Mouse (Mus musculus) thymus, adult 2 months (tissue): ENCODE results near the gene Rngtt.

ENCODE experiments used
- CTCF ChIP-seq: fragments of 200-500 bp; IDR thresholded peaks from 2 replicates; pipeline ENCODE4 v1.5.1; 2012; ENCODE audit warnings: mild to moderate bottlenecking, control low read depth, low read length, moderate library complexity, borderline replicate concordance; ENCODE audit not compliant: control insufficient read depth, poor library complexity, insufficient read depth; ENCODE audit errors: extremely low read depth
- POLR2A ChIP-seq: fragments of 200-500 bp; IDR thresholded peaks from 2 replicates; pipeline ENCODE4 v1.6.1; 2012; ENCODE audit warnings: mild to moderate bottlenecking, low read length, control low read depth, moderate library complexity; ENCODE audit not compliant: control insufficient read depth, poor library complexity, insufficient read depth; ENCODE audit errors: extremely low read depth

DNA sequence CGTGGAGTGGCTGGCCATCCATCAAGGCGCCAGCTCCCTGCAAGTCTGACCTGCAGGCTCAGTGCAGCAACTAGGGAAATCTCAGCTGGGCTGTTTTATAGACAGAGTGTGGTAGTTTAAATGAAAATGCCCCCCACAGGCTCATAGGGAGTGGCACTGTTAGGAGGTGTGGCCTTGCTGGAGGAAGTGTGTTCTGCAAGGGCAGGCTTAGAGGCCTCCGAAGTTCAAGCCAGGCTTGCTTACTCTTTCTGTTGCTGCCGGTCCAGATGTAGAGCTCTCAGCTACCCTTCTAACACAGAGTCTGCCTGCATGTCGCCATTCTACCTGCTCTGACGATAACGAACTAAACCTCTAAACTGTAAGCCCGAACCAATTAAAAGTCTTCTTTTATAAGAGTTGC, 222.5 kb downstream of the Rngtt start:
- TF ChIP-seq POLR2A (no peak), CTCF (no peak)
